Mouse (Mus musculus) embryonic facial prominence, embryonic 14.5 days (tissue): ENCODE measurements around the gene Rexo2. TPM values are rescaled to one million over a fixed set of nuclear protein-coding genes. Genes with fewer than 3 reads are reported as not detected.
A peak's percentile ranks its signal among the peaks of the same experiment; 100 is the strongest.

Experiments used
- ATAC-seq: fragments of 200-750 bp; cut with Nextera tagmentation; 2 replicates; pipeline ENCODE4 v1.8.0; 2017; ENCODE audit warnings: low read depth, moderate number of reproducible peaks, moderate TSS enrichment
- DNase-seq: peaks from one replicate; pipeline ENCODE4 v3.0.0-alpha.2; 2015; ENCODE audit warnings: low spot score
- H3K27ac ChIP-seq: fragments of 300-500 bp; sonication (generic); replicated peaks from 2 replicates; pipeline ENCODE4 v1.5.1; 2014; ENCODE audit warnings: low read depth, mild to moderate bottlenecking, low read length, moderate library complexity
- H3K27me3 ChIP-seq: fragments of 300-500 bp; sonication (generic); replicated peaks from 2 replicates; pipeline ENCODE4 v1.6.1; 2014; ENCODE audit warnings: low read length; ENCODE audit not compliant: control insufficient read depth, insufficient read depth
- H3K36me3 ChIP-seq: fragments of 300-500 bp; sonication (generic); 2 replicates; pipeline ENCODE4 v1.6.1; 2014; ENCODE audit warnings: low read length, mixed read lengths; ENCODE audit not compliant: control insufficient read depth, insufficient read depth
- H3K4me1 ChIP-seq: fragments of 300-500 bp; sonication (generic); 2 replicates; pipeline ENCODE4 v1.6.1; 2014; ENCODE audit warnings: antibody characterized with exemption, low read length; ENCODE audit not compliant: control insufficient read depth, insufficient read depth
- H3K4me2 ChIP-seq: fragments of 300-500 bp; sonication (generic); 2 replicates; pipeline ENCODE4 v1.6.1; 2014; ENCODE audit warnings: low read depth, mild to moderate bottlenecking, low read length, moderate library complexity, mixed read lengths
- H3K4me3 ChIP-seq: fragments of 300-500 bp; sonication (generic); 2 replicates; pipeline ENCODE4 v1.5.1; 2014; ENCODE audit warnings: low read depth, mild to moderate bottlenecking, low read length
- H3K9ac ChIP-seq: fragments of 300-500 bp; sonication (generic); 2 replicates; pipeline ENCODE4 v1.6.1; 2014; ENCODE audit warnings: low read depth, mild to moderate bottlenecking, low read length, moderate library complexity, mixed read lengths
- H3K9me3 ChIP-seq: fragments of 300-500 bp; sonication (generic); 2 replicates; pipeline ENCODE4 v1.6.1; 2016; ENCODE audit warnings: low read length; ENCODE audit not compliant: control insufficient read depth
- WGBS: fragments of 180-500 bp; shearing (Covaris S2); extraction: QIAGEN DNeasy Blood & Tissue Kit; methylation state at CpG from one replicate; pipeline ENCODE4 v1.1.7; 2014; 5-methylcytosine and 5-hydroxymethylcytosine counted together
- polyA plus RNA-seq: library from polyadenylated mRNA; unstranded; fragments of >200 nt; fragmentation: Nextera tagmentation; extraction: Ambion mirVana; gene quantifications from 2 replicates; pipeline ENCODE4 v1.2.1, GENCODE M21; 2014

Gene Rexo2
- polyA plus RNA-seq, 1 experiment from 2014 or later, result 114 TPM

GRCm38 (mm10) chr9:48460720-48461119 lies 19.7 kb downstream of the Rexo2 start:
- Histone ChIP-seq H3K27ac (no peak overlapping the region), H3K9me3 (peaks cover 4% of the 10 kb centered on the region; the same call in 1 of the 2 replicates), H3K9ac (no peak overlapping the region), H3K4me2 (no peak overlapping the region), H3K4me3 (no peak overlapping the region), H3K27me3 (no peaks in the 10 kb centered on the region), H3K4me1 (no peaks in the 10 kb centered on the region), H3K36me3 (no peaks in the 10 kb centered on the region)
- DNase-seq, result no peak
- WGBS, result 87% methylated on average over 8 of the region's 8 CpGs
- no peak for ATAC-seq

DNA sequence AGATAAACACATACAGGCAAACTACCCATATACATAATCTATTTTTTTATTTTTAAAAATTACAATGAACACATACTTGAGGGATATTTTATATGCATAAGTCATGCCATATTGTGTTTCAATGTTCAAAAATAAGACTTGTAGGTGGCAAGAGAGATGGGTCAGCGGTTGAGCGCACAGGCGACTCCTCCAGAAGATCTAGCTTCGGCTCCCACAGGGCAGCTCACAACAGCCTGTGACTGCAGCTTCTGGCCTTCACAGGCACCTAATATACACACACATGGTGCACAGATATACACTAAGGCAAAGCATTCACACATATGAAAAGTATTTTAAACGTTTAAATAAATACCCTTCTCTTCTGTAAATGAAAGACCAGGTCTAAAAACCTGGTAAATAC lies 21.0 kb downstream of the Rexo2 start:
- H3K4me3 ChIP-seq, result no peak overlapping the region
- H3K27ac ChIP-seq, result no peak overlapping the region
- H3K9me3 ChIP-seq, result no peaks in the 10 kb centered on the region
- DNase-seq (no peak), ATAC-seq (no peak)
- no peak overlapping the region for H3K9ac ChIP-seq
- H3K36me3 ChIP-seq, result no peaks in the 10 kb centered on the region
- 87% methylated on average over 5 of the region's 5 CpGs for WGBS
- H3K27me3 ChIP-seq, result no peaks in the 10 kb centered on the region
- H3K4me1 ChIP-seq, result no peaks in the 10 kb centered on the region
- H3K4me2 ChIP-seq, result no peak overlapping the region

- Histone ChIP-seq H3K27ac (no peak overlapping the region), H3K4me3 (no peak overlapping the region), H3K27me3 (no peaks in the 10 kb centered on the region), H3K4me1 (no peaks in the 10 kb centered on the region), H3K4me2 (no peak overlapping the region), H3K9me3 (no peaks in the 10 kb centered on the region), H3K9ac (no peak overlapping the region), H3K36me3 (no peaks in the 10 kb centered on the region)
- DNase-seq (no peak), ATAC-seq (no peak)
- 67% methylated on average over 3 of the region's 3 CpGs for WGBS
Observed at GRCm38 (mm10) chr9:48458879-48459278, 21.5 kb downstream of the Rexo2 start.

DNA sequence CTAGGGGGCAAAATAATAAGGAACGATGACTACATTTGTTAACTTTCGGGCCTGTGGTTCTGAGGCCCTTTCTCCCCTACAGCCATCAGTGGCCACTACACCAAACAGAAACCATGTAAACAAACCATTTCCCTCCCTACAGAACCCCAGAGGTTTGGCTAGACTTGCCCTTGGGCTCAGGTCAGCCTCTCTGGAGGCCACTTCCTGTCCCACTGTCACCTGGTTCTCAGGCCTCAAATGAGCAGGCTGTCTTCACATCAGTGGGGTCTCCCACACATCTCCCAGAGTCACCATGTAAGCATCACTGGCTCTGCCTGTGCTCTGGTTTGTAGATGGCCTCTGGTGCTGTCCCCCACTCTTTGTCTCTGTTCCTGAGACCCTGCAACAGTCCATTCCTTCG lies 24.5 kb downstream of the Rexo2 start:
- H3K4me3 ChIP-seq, result no peak overlapping the region
- DNase-seq, result no peak
- H3K36me3 ChIP-seq, result no peaks in the 10 kb centered on the region
- ATAC-seq, result no peak
- H3K27me3 ChIP-seq, result no peaks in the 10 kb centered on the region
- H3K9me3 ChIP-seq, result no peaks in the 10 kb centered on the region
- H3K9ac ChIP-seq, result no peak overlapping the region
- WGBS, result 73% methylated on average over 3 of the region's 3 CpGs
- no peak overlapping the region for H3K27ac ChIP-seq
- no peak overlapping the region for H3K4me2 ChIP-seq
- H3K4me1 ChIP-seq, result no peaks in the 10 kb centered on the region

GRCm38 (mm10) chr9:48450066-48450465 lies 30.4 kb downstream of the Rexo2 start:
- Histone ChIP-seq H3K4me1 (no peaks in the 10 kb centered on the region), H3K9me3 (no peaks in the 10 kb centered on the region), H3K4me2 (no peak overlapping the region), H3K9ac (no peak overlapping the region), H3K27me3 (no peaks in the 10 kb centered on the region), H3K36me3 (no peaks in the 10 kb centered on the region), H3K4me3 (no peak overlapping the region), H3K27ac (no peak overlapping the region)
- no peak for ATAC-seq
- no peak for DNase-seq
- WGBS, result 89% methylated on average over 17 of the region's 17 CpGs

DNA sequence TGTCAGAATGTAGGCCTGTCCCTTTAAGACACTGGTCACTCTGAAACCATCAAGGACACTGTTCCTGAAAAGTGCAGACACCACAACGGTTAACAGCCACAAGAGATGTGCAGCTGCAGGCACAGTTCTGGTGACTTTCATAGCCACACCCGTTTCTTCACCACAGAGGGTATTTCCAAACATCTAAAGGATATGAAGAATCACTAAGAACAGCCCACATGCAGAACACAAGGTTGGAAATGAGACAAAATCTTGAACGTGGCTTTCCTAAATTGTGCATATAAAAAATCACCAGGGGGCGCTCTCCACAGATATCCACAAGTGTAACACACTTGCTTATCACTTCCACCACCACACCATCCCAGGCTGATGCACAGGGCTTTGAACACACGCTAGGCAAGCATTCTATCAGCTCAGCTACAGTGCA lies 32.6 kb downstream of the Rexo2 start:
- no peaks in the 10 kb centered on the region for H3K27me3 ChIP-seq
- WGBS, result 31% methylated on average over 5 of the region's 5 CpGs
- ATAC-seq (no peak), DNase-seq (peak; percentile 37)
- no peaks in the 10 kb centered on the region for H3K4me1 ChIP-seq
- H3K9ac ChIP-seq, result no peak overlapping the region
- H3K27ac ChIP-seq, result no peak overlapping the region
- H3K4me2 ChIP-seq, result no peak overlapping the region
- no peaks in the 10 kb centered on the region for H3K9me3 ChIP-seq
- no peak overlapping the region for H3K4me3 ChIP-seq
- no peaks in the 10 kb centered on the region for H3K36me3 ChIP-seq

- Histone ChIP-seq H3K9me3 (no peaks in the 10 kb centered on the region), H3K36me3 (no peaks in the 10 kb centered on the region), H3K4me3 (no peak overlapping the region), H3K27ac (no peak overlapping the region), H3K4me2 (no peak overlapping the region), H3K4me1 (no peaks in the 10 kb centered on the region), H3K9ac (no peak overlapping the region), H3K27me3 (no peaks in the 10 kb centered on the region)
- DNase-seq, result no peak
- WGBS, result 92% methylated on average over 2 of the region's 2 CpGs
- no peak for ATAC-seq
Observed at GRCm38 (mm10) chr9:48444821-48445220, 35.6 kb downstream of the Rexo2 start.

DNA sequence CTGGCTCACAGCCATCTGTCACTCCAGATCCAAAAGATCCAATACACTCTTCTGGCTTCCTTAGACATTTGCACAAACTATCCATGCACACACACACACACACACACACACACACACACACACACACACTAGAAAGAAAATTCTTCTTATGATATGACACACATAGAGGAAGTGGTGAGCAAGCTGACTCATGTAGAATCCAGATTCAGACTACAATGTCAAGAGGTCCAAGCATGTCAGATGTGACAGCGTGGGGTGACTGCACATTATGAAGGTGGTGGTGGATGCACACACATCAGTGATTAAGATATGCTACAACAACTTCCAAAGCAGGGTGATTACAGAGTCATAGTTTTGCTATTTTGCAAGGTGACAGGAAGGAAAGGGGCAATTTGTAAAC lies 36.5 kb downstream of the Rexo2 start:
- no peak for ATAC-seq
- H3K9ac ChIP-seq, result no peak overlapping the region
- H3K9me3 ChIP-seq, result no peaks in the 10 kb centered on the region
- H3K36me3 ChIP-seq, result no peaks in the 10 kb centered on the region
- H3K4me1 ChIP-seq, result no peaks in the 10 kb centered on the region
- no peak overlapping the region for H3K27ac ChIP-seq
- no peak overlapping the region for H3K4me2 ChIP-seq
- no peak for DNase-seq
- no peak overlapping the region for H3K4me3 ChIP-seq
- H3K27me3 ChIP-seq, result no peaks in the 10 kb centered on the region
- 76% methylated on average over 1 of the region's 1 CpGs for WGBS

- H3K36me3 ChIP-seq, result no peaks in the 10 kb centered on the region
- no peaks in the 10 kb centered on the region for H3K9me3 ChIP-seq
- DNase-seq (no peak), ATAC-seq (no peak)
- no peak overlapping the region for H3K9ac ChIP-seq
- no peaks in the 10 kb centered on the region for H3K27me3 ChIP-seq
- no peak overlapping the region for H3K4me2 ChIP-seq
- no peak overlapping the region for H3K4me3 ChIP-seq
- 78% methylated on average over 8 of the region's 8 CpGs for WGBS
- H3K4me1 ChIP-seq, result no peaks in the 10 kb centered on the region
- H3K27ac ChIP-seq, result no peak overlapping the region
Observed at GRCm38 (mm10) chr9:48432449-48432848, 48.0 kb downstream of the Rexo2 start.
